Mouse (Mus musculus): ENCODE data around the gene Prcp.
A peak's percentile ranks its signal among the peaks of the same experiment; 100 is the strongest.

Prcp gene

GRCm38 (mm10) chr7:92874116-92874675, at the start of gene Prcp, which contains the start of gene Ddias:
Prcp (plus strand) TSS chr7:92874470.
Ddias (minus strand) TSS chr7:92874247.
- DNase-seq (ENCODE audit: low spot score in 2 of 2), result peak; percentile 93 to 94

DNA sequence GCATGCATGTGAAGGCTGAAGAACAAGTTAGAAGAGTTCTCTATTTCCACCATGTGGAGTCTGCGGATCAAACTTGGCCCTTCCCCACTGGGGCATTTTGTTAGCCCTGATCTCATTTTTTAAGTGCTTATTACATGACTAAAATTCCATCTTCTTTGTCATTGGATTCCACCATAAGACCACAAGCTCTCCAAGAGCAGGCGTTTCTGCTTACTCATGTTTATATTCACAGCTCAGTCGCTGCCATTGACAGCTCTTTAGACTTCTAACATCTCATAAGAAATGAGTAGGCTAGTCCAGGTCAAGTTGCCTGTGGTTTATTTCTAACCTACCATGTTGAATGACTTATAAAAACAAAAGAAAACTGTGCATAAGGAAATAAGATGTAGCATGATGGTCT, 48.0 kb upstream of the Prcp start:
- DNase-seq (ENCODE audit: low spot score in 2 of 2), result no peak

GRCm38 (mm10) chr7:92827981-92828380, 46.3 kb upstream of the Prcp start:
- peak in 1 of 2 experiments; percentile 33 for DNase-seq (ENCODE audit: low spot score in 2 of 2)

DNA sequence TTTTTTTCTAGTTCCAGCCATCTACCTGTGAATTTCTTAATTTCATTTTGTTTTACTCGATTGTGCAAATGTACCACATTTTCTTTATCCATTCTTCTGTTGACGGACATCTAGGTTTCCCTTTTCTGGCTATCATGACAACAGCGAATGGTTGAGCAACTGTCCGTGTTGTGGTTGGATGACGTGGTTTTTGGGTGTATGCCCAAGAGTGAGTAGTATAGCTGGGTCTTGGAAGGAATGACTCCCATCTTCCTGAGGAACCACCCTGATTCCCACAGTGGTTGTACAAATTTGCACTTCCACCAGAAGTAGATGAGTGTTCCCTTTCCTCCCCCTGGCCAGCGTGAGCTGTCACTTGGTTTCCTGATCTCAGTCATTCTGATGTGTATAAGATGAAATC, 41.9 kb upstream of the Prcp start:
- DNase-seq (ENCODE audit: low spot score in 2 of 2), result no peak

DNA sequence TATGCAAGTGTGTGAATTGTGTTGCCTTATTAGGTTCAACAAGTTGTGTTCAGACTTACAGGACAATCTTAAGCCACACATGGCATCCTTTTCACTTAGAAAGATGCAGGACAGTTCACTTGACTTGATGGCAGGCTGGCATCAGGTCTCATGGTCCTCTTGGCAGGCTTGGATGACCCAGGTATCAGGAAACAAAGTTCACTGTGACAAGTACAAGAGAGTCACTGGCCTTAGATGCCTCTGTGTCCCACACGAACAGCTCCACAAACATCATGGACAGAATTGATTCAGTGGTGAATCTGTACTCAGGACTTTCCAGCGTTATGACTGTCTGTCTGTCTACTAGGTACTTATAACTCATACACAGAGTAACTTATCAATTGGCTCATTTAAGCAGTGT, 39.9 kb upstream of the Prcp start:
- no peak for DNase-seq (ENCODE audit: low spot score in 2 of 2)

GRCm38 (mm10) chr7:92836447-92836846, 37.8 kb upstream of the Prcp start:
- DNase-seq (ENCODE audit: low spot score in 2 of 2), result no peak

- no peak for DNase-seq (ENCODE audit: low spot score in 2 of 2)
These were observed 37.0 kb upstream of the Prcp start for GRCm38 (mm10) chr7:92837226-92837625.

- no peak for DNase-seq (ENCODE audit: low spot score in 2 of 2)
These were observed 36.4 kb upstream of the Prcp start for GRCm38 (mm10) chr7:92837907-92838306.

- DNase-seq (ENCODE audit: low spot score in 2 of 2), result no peak
These were observed 32.0 kb upstream of the Prcp start for GRCm38 (mm10) chr7:92842254-92842653.

DNA sequence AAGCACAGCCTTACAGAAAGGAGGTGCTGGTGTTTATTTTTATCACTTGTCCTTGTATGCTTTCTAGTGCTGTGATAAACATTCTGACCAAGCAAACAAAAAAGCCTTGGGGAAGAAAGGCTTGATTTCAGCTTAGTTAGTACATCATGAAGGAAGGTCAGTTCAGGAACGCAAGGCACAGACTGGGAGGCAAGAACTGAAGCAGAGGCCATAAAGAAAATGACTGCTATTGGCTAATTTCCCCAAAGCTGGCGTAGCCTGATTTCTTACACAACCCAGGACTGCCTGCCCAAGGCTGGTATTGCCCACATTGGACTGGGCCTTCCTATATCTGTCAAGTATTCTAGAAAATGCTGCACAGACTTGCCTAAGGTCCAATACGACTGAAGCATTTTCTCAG, 26.0 kb upstream of the Prcp start:
- DNase-seq (ENCODE audit: low spot score in 2 of 2), result no peak

GRCm38 (mm10) chr7:92866526-92866925, 7.7 kb upstream of the Prcp start:
- no peak for DNase-seq (ENCODE audit: low spot score in 2 of 2)

- no peak for DNase-seq (ENCODE audit: low spot score in 2 of 2)
These were observed 4.1 kb upstream of the Prcp start for GRCm38 (mm10) chr7:92870161-92870560.

GRCm38 (mm10) chr7:92871596-92871995, 2.7 kb upstream of the Prcp start:
- no peak for DNase-seq (ENCODE audit: low spot score in 2 of 2)

- DNase-seq (ENCODE audit: low spot score in 2 of 2), result peak; percentile 93
These were observed 615 bp downstream of the Prcp start for GRCm38 (mm10) chr7:92874761-92875408.

DNA sequence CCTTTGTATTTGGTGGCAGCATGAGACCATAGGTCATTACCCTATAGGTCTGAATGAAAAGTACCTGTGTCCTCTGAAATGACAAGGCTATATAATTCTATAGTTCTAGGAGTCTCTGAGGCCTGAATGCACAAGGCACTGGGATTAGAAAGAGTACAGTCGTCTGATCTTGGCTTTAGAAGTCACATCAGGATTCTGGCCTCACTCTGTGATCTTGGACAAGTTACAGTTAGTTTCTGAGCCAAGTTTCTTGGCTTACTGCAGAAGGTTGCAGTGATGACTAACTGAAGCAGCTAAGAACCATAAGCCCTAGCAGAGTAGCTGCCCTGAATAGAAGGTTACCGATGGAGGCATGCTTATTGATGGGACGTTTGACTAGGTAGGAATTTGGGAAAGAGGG, 1.8 kb downstream of the Prcp start:
- peak; percentile 38 to 50 for DNase-seq (ENCODE audit: low spot score in 2 of 2)

- DNase-seq (ENCODE audit: low spot score in 2 of 2), result peak in 1 of 2 experiments; percentile 6
These were observed 2.3 kb downstream of the Prcp start for GRCm38 (mm10) chr7:92876538-92876937.

DNA sequence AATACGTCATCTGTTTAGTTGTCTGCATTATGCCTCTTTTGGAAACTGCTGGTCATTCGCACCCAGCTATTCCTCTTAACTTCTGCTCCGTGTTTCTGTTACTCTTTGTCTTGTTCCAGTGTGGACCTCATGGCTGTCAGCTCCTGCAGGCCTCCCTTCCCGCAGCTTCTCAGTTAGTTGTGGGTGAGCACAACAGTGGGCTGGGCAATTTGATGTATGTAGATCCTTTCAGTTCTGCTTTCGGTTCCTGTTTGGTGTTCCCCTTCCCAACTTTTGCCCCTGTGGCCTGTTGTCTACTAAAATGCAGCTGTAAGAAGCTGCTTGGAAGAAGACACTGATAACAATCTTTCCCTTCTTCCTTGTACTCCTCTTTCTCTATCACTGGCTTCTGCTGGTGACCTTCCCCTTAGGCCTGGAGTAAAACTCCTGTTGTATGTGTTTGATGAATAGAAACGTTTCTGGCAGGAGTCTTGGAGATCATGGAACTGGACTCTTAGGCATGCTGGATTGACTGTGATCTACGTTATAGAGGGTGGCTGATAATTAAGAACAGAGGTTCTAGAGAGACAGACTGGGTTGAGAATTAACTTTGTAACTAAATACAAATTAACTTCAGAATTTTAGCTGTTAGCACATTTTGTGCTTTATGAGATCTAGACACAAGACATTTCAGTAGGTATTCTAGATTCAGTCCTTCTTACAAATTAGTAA, 4.5 kb downstream of the Prcp start:
- DNase-seq (ENCODE audit: low spot score in 2 of 2), result peak; percentile 16 to 45

DNA sequence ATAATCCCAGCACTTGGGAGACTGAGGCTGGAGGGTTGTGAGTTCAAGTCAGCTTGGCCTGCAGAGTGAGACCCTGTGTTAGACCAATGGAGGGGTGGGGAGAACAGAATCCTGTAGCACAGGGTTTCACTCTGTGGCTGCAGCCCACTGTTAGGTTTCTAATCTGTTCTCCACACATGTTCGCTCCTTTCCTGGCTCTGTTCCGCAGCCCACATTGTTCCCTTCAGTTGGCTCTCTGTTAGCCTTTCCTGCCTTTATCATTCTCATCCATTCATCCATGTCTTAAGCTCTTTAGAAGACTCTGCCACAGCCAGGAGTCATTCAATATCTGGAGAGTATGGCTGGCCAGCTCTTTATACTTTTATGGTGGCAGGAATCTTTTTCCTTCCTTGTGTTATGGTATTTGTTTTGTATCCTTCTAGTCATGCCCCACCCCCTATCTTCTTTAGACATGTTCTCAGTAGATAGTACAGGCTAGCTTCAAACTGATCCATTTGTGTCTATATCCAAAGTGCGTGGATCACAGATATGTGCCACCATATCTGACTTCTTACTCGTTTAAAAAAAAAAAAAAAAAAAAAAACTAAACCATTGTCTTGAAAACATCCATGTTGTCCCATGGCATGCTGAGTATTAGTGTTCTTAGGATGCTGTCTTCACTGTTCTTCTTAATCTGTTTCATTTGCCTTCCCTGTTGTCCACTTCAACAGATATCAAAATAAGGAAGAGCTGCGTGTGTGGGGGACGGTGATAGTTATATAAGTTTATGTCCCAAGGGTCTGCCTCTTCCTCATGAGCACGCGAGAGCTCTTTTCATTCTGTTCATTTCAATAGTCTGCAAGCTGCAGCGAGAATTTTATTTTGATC, 9.8 kb downstream of the Prcp start:
- DNase-seq (ENCODE audit: low spot score in 2 of 2), result peak in 1 of 2 experiments; percentile 27

DNA sequence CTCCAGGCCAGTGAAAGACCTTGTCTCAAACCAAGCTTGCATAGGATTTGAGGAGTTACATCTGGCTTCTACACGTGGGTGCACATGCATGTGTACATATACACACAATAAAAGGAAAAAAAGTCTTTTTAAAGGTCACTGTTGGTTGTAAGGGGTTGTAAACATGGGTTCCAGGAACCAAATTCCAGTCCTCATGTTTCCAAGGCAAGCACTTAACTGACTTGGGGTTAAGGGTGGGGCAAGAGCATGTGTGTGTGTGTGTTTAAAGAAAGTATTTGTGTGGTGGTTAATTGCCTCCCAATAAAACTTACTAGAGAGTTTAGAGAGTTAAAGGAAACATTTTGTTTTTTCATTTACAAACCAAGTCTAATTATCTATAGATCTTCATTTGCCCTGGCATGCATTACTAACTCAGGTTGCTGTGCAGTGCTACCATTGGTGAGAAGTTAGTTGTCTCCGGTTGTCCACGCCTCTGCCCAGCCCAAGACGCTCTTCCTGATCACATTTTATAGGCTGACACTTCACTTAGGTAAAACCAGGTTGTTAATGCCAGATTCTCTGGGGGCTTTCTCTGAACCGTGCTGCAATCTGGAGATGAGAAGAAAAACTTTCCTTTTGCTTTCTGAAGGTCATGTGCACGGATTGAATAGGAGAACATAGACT, 10.9 kb downstream of the Prcp start:
- no peak for DNase-seq (ENCODE audit: low spot score in 2 of 2)

- no peak for DNase-seq (ENCODE audit: low spot score in 2 of 2)
These were observed 12.5 kb downstream of the Prcp start for GRCm38 (mm10) chr7:92886801-92887200.

DNA sequence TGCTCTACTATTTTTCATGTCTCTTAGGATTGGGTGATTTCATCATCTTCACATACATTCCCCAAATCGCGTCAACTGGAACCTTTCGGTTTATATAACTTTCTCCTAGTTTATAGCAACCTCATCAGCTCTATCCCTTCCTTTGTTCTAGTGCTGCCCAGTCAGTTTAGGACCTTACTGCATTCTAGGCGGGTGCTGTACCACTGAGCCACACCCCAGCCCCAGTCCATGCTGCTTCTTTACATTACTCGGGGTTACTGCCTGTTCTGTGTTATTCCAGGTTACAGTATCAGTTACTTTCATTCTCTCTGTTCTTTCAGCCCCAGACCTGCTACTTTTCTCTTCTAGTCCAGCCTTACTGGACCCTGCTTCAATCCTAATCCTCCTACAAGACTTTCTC, 13.0 kb downstream of the Prcp start:
- no peak for DNase-seq (ENCODE audit: low spot score in 2 of 2)

- DNase-seq (ENCODE audit: low spot score in 2 of 2), result no peak
These were observed 15.9 kb downstream of the Prcp start for GRCm38 (mm10) chr7:92890211-92890610.

All from heart, adult 9 months (tissue).